Comparison of ENCODE assay signal across 9 mouse cellular contexts in genomic region chr13:44065741-44066185, GRCm38 (mm10).
DNase-seq lines count a peak whose midpoint lies in the region; ATAC-seq and TF ChIP-seq lines count a peak whose summit lies in the region.
"Had no signal": no experiment of that assay in that cellular context is flagged by ENCODE, and none has a peak within 500 bp of the region (broad histone marks: within the 10 kb centered on the region; RNA-seq: fewer than 3 reads in every experiment).

No protein-coding gene starts in this region.

- H3K36me3 ChIP-seq in intestine, postnatal 0 days (ENCODE audit: control insufficient read depth, insufficient read depth) = no peaks in the 10 kb centered on the region
- no peaks in the 10 kb centered on the region for H3K36me3 ChIP-seq in lung, postnatal 0 days (ENCODE audit: insufficient read depth, low read length)
- no peaks in the 10 kb centered on the region for H3K36me3 ChIP-seq in forebrain, embryonic 10.5 days (replicated peaks)
- H3K36me3 ChIP-seq: embryonic facial prominence, embryonic 12.5 days had no signal

- no peak for TF ChIP-seq CTCF in intestine, postnatal 0 days (IDR thresholded peaks at IDR 0.05; ENCODE audit: low read depth)
- no peak for TF ChIP-seq CTCF in lung, postnatal 0 days (IDR thresholded peaks at IDR 0.05)

- TF ChIP-seq EP300 in lung, postnatal 0 days (IDR thresholded peaks at IDR 0.05) = no peak

- no peak overlapping the region for H3K4me3 ChIP-seq in brown adipose tissue, adult 24 weeks (ENCODE audit: insufficient read depth, low read depth, low read length)
- H3K4me3 ChIP-seq in intestine, postnatal 0 days (ENCODE audit: low read depth, low read length) = no peak overlapping the region
- H3K4me3 ChIP-seq in lung, postnatal 0 days (ENCODE audit: low read depth, low read length) = no peak overlapping the region
- no peak overlapping the region for H3K4me3 ChIP-seq in forebrain, embryonic 10.5 days
- H3K4me3 ChIP-seq: embryonic facial prominence, embryonic 12.5 days had no signal

- H3K4me1 ChIP-seq in brown adipose tissue, adult 24 weeks (ENCODE audit: control insufficient read depth, insufficient read depth, insufficient read length, low read length) = peaks cover 38% of the 10 kb centered on the region
- peaks cover 10% of the 10 kb centered on the region; the same call in 1 of the 2 replicates for H3K4me1 ChIP-seq in intestine, postnatal 0 days (replicated peaks; ENCODE audit: control insufficient read depth, insufficient read depth, low read length)
- peaks cover 16% of the 10 kb centered on the region for H3K4me1 ChIP-seq in lung, postnatal 0 days (ENCODE audit: insufficient read depth, low read depth, low read length)
- peaks cover 32% of the 10 kb centered on the region for H3K4me1 ChIP-seq in forebrain, embryonic 10.5 days

- DNase-seq in cerebellum, adult 11-12 months = peak; percentile 29
- peak; percentile 60 for DNase-seq in lung, postnatal 0 days (ENCODE audit: low spot score)
- peak; percentile 88 for DNase-seq in thymus, postnatal 0 days (ENCODE audit: low spot score)
- no peak for DNase-seq in forebrain, embryonic 10.5 days (ENCODE audit: extremely low spot score, low spot score)
- DNase-seq in urinary bladder, postnatal 4 days (ENCODE audit: low spot score in 2 of 2) = no peak

- H3K27me3 ChIP-seq in intestine, postnatal 0 days (replicated peaks; ENCODE audit: control insufficient read depth, insufficient read depth, low read length) = no peaks in the 10 kb centered on the region; the same call in 1 of the 2 replicates
- no peaks in the 10 kb centered on the region for H3K27me3 ChIP-seq in lung, postnatal 0 days (replicated peaks; ENCODE audit: insufficient read depth, low read length)
- H3K27me3 ChIP-seq in forebrain, embryonic 10.5 days (ENCODE audit: poor library complexity, severe bottlenecking) = peaks cover 11% of the 10 kb centered on the region

- H3K27ac ChIP-seq in brown adipose tissue, adult 24 weeks (replicated peaks; ENCODE audit: low read depth, low read length) = peak overlapping the region; percentile 91
- peak overlapping the region; percentile 50; the same call in 1 of the 2 replicates for H3K27ac ChIP-seq in intestine, postnatal 0 days (ENCODE audit: low read depth, low read length)
- H3K27ac ChIP-seq in lung, postnatal 0 days (ENCODE audit: low read length) = no peak overlapping the region
- H3K27ac ChIP-seq in forebrain, embryonic 10.5 days = no peak overlapping the region
- H3K27ac ChIP-seq: embryonic facial prominence, embryonic 12.5 days had no signal

- no peaks in the 10 kb centered on the region for H3K9me3 ChIP-seq in intestine, postnatal 0 days (ENCODE audit: control insufficient read depth)
- H3K9me3 ChIP-seq in lung, postnatal 0 days (ENCODE audit: low read length) = no peaks in the 10 kb centered on the region
- no peaks in the 10 kb centered on the region for H3K9me3 ChIP-seq in forebrain, embryonic 10.5 days
- H3K9me3 ChIP-seq: embryonic facial prominence, embryonic 12.5 days had no signal

- no peak overlapping the region for H3K9ac ChIP-seq in intestine, postnatal 0 days (ENCODE audit: low read depth, low read length)
- no peak overlapping the region for H3K9ac ChIP-seq in lung, postnatal 0 days (replicated peaks; ENCODE audit: low read depth)
- H3K9ac ChIP-seq: embryonic facial prominence, embryonic 12.5 days had no signal

- no peak for ATAC-seq in cerebellum, adult (ENCODE audit: insufficient number of reproducible peaks, low FRiP score, low TSS enrichment)
- peak; percentile 89 for ATAC-seq in intestine, postnatal 0 days
- no peak for ATAC-seq in lung, postnatal 0 days

- H3K4me2 ChIP-seq in intestine, postnatal 0 days (replicated peaks; ENCODE audit: low read depth) = peak overlapping the region; percentile 48
- 0 out of 2 replicates have a peak overlapping the region, but pooled peaks have one; percentile 3 for H3K4me2 ChIP-seq in lung, postnatal 0 days (replicated peaks; ENCODE audit: low read depth, low read length)
- H3K4me2 ChIP-seq: embryonic facial prominence, embryonic 12.5 days had no signal

- WGBS in intestine, postnatal 0 days = 6% methylated on average over 13 of the region's 13 CpGs
- 6% methylated on average over 13 of the region's 13 CpGs for WGBS in lung, postnatal 0 days
- WGBS in forebrain, embryonic 10.5 days = 78% methylated on average over 13 of the region's 13 CpGs

Comparison
In these comparisons a context has a peak if more than half of its experiments do, and no peak if none do; other contexts are left out.
1. DNase-seq: peak in cerebellum, adult 11-12 months (single experiment), lung, postnatal 0 days (single experiment) and thymus, postnatal 0 days (single experiment); none in forebrain, embryonic 10.5 days (single experiment) and urinary bladder, postnatal 4 days (0 of 2).
2. H3K27ac ChIP-seq: peak in brown adipose tissue, adult 24 weeks (single experiment) and intestine, postnatal 0 days (single experiment); none in lung, postnatal 0 days (single experiment) and forebrain, embryonic 10.5 days (single experiment).